Mouse (Mus musculus): ENCODE measurements around the gene Ndufs2.

Ndufs2 gene

GRCm38 (mm10) chr1:171189476-171190114 lies 61.6 kb downstream of the Ndufs2 start:
- no peak for TF ChIP-seq GATA4 (IDR thresholded peaks at IDR 0.05; ENCODE audit: insufficient replicate concordance, low read length)

- TF ChIP-seq GATA4 (IDR thresholded peaks at IDR 0.05; ENCODE audit: insufficient replicate concordance, low read length), result no peak
These were observed 62.1 kb downstream of the Ndufs2 start for GRCm38 (mm10) chr1:171189046-171189445.

- no peak for TF ChIP-seq GATA4 (IDR thresholded peaks at IDR 0.05; ENCODE audit: insufficient replicate concordance, low read length)
These were observed 63.1 kb downstream of the Ndufs2 start for GRCm38 (mm10) chr1:171187851-171188700.

- TF ChIP-seq GATA4 (IDR thresholded peaks at IDR 0.05; ENCODE audit: insufficient replicate concordance, low read length), result no peak
These were observed 65.5 kb downstream of the Ndufs2 start for GRCm38 (mm10) chr1:171185655-171186054.

All from liver, adult (tissue).